Mouse (Mus musculus): ENCODE measurements at regions not wholly inside any gene's neighbourhood (a gene's known extent, or its start where the extent isn't known, plus 50 kb on each side); places are given as distances from the start of the nearest gene placed in this dataset.
A peak's percentile ranks its signal among the peaks of the same experiment; 100 is the strongest.

- no peaks in the 10 kb centered on the region for H3K27me3 ChIP-seq (ENCODE audit: control insufficient read depth in 1 of 2, insufficient read depth in 2 of 2, low read length in 2 of 2)
- no peaks in the 10 kb centered on the region for H3K36me3 ChIP-seq (ENCODE audit: control insufficient read depth in 1 of 2, insufficient read depth in 2 of 2, low read length in 2 of 2)
- TF ChIP-seq CHD1 (IDR thresholded peaks at IDR 0.05; ENCODE audit: low read depth, low read length): no peak
- TF ChIP-seq TAL1 (IDR thresholded peaks at IDR 0.05; ENCODE audit: low read length): peak; percentile 34; the same call in 1 of the 2 replicates
- no peak for TF ChIP-seq MAZ (IDR thresholded peaks at IDR 0.05; ENCODE audit: low read depth, low read length)
- TF ChIP-seq JUND (IDR thresholded peaks at IDR 0.05; ENCODE audit: low read depth, low read length): no peak
- no peak for TF ChIP-seq MAFK (IDR thresholded peaks at IDR 0.05; ENCODE audit: borderline replicate concordance, low read depth, low read length)
- TF ChIP-seq POLR2AphosphoS2 (IDR thresholded peaks at IDR 0.05; ENCODE audit: low read length): no peak
- no peak for TF ChIP-seq POLR2AphosphoS5 (IDR thresholded peaks at IDR 0.05; ENCODE audit: borderline replicate concordance, low read depth, low read length)
- peak in 1 of 2 experiments; percentile 39; a peak in 1 of 4 replicates for TF ChIP-seq EP300 (IDR thresholded peaks at IDR 0.05; ENCODE audit: low read depth in 1 of 2, low read length in 2 of 2)
- TF ChIP-seq POLR2A (IDR thresholded peaks at IDR 0.05; ENCODE audit: control insufficient read depth in 1 of 2, insufficient read depth in 1 of 2, low read depth in 1 of 2, low read length in 2 of 2, poor library complexity in 1 of 2): no peak
- no peak for TF ChIP-seq ZKSCAN1 (IDR thresholded peaks at IDR 0.05; ENCODE audit: low read depth, low read length)
- no peak for TF ChIP-seq HCFC1 (IDR thresholded peaks at IDR 0.05; ENCODE audit: low read depth, low read length)
- TF ChIP-seq ZMIZ1 (IDR thresholded peaks at IDR 0.05; ENCODE audit: low read depth, low read length): no peak
- no peak for TF ChIP-seq MYB (IDR thresholded peaks at IDR 0.05; ENCODE audit: low read depth, low read length)
- peak; percentile 49; the same call in 1 of the 2 replicates for TF ChIP-seq TCF12 (IDR thresholded peaks at IDR 0.05; ENCODE audit: low read depth, low read length)
- no peak for TF ChIP-seq GABPA (IDR thresholded peaks at IDR 0.05; ENCODE audit: low read depth, low read length)
- no peak for TF ChIP-seq MEF2A (IDR thresholded peaks at IDR 0.05; ENCODE audit: extremely low read depth, insufficient replicate concordance, low read depth, low read length, poor library complexity, severe bottlenecking)
- H3K4me3 ChIP-seq (ENCODE audit: control insufficient read depth in 1 of 2, insufficient read depth in 1 of 2, low read depth in 2 of 2, low read length in 2 of 2): no peak overlapping the region
- H3K4me1 ChIP-seq (ENCODE audit: control insufficient read depth in 1 of 2, insufficient read depth in 2 of 2, low read length in 2 of 2): no peaks in the 10 kb centered on the region
- DNase-seq (ENCODE audit: low read depth, low spot score): peak; percentile 11
- H3K9me3 ChIP-seq (replicated peaks; ENCODE audit: insufficient read depth, low read length): no peaks in the 10 kb centered on the region
- no peak overlapping the region for H3K9ac ChIP-seq (ENCODE audit: control insufficient read depth, low read depth, low read length, poor library complexity, severe bottlenecking)
- H3K79me2 ChIP-seq (ENCODE audit: control insufficient read depth, insufficient read depth, low read length, poor library complexity): no peaks in the 10 kb centered on the region
- no peak overlapping the region for H3K27ac ChIP-seq (ENCODE audit: control insufficient read depth, low read depth, low read length)
Observed at GRCm38 (mm10) chr1:183845135-183845534, 168.0 kb upstream of the Dusp10 start.

- no peak for DNase-seq (ENCODE audit: low read depth, low spot score)
- no peak overlapping the region for H3K4me3 ChIP-seq (ENCODE audit: control insufficient read depth in 1 of 2, insufficient read depth in 1 of 2, low read depth in 2 of 2, low read length in 2 of 2)
- no peaks in the 10 kb centered on the region for H3K27me3 ChIP-seq (ENCODE audit: control insufficient read depth in 1 of 2, insufficient read depth in 2 of 2, low read length in 2 of 2)
- no peaks in the 10 kb centered on the region for H3K79me2 ChIP-seq (ENCODE audit: control insufficient read depth, insufficient read depth, low read length, poor library complexity)
- H3K9ac ChIP-seq (ENCODE audit: control insufficient read depth, low read depth, low read length, poor library complexity, severe bottlenecking): no peak overlapping the region
- no peak overlapping the region for H3K27ac ChIP-seq (ENCODE audit: control insufficient read depth, low read depth, low read length)
- no peaks in the 10 kb centered on the region for H3K4me1 ChIP-seq (ENCODE audit: control insufficient read depth in 1 of 2, insufficient read depth in 2 of 2, low read length in 2 of 2)
- no peaks in the 10 kb centered on the region for H3K9me3 ChIP-seq (replicated peaks; ENCODE audit: insufficient read depth, low read length)
- TF ChIP-seq SMC3 (IDR thresholded peaks at IDR 0.05; ENCODE audit: low read depth, low read length) (peak; percentile 22; the same call in 1 of the 2 replicates), ZNF384 (IDR thresholded peaks at IDR 0.05; ENCODE audit: low read depth, low read length) (no peak), MAFK (IDR thresholded peaks at IDR 0.05; ENCODE audit: borderline replicate concordance, low read depth, low read length) (no peak), ELF1 (IDR thresholded peaks at IDR 0.05; ENCODE audit: low read depth, low read length) (no peak), MYB (IDR thresholded peaks at IDR 0.05; ENCODE audit: low read depth, low read length) (no peak), ZKSCAN1 (IDR thresholded peaks at IDR 0.05; ENCODE audit: low read depth, low read length) (no peak), TBP (IDR thresholded peaks at IDR 0.05; ENCODE audit: low read depth, low read length) (no peak), CHD1 (IDR thresholded peaks at IDR 0.05; ENCODE audit: low read depth, low read length) (no peak), ETS1 (IDR thresholded peaks at IDR 0.05; ENCODE audit: low read depth, low read length) (no peak), MEF2A (IDR thresholded peaks at IDR 0.05; ENCODE audit: extremely low read depth, insufficient replicate concordance, low read depth, low read length, poor library complexity, severe bottlenecking) (no peak), RCOR1 (IDR thresholded peaks at IDR 0.05; ENCODE audit: low read depth, low read length) (no peak), SIN3A (IDR thresholded peaks at IDR 0.05; ENCODE audit: low read length) (no peak), CTCF (IDR thresholded peaks at IDR 0.05 in 2 of 3, conservative IDR thresholded peaks at IDR 0.05 in 1 of 3; ENCODE audit: control insufficient read depth in 1 of 3, insufficient read depth in 1 of 3, low read depth in 2 of 3, low read length in 3 of 3, poor library complexity in 1 of 3, severe bottlenecking in 1 of 3) (peak in 2 of 3 experiments; percentile 15 to 22; a peak in 1 of 6 replicates)
- H3K36me3 ChIP-seq (ENCODE audit: control insufficient read depth in 1 of 2, insufficient read depth in 2 of 2, low read length in 2 of 2): no peaks in the 10 kb centered on the region
Observed at GRCm38 (mm10) chr1:183853956-183854613, 159.0 kb upstream of the Dusp10 start.

All from MEL (cell line).